Mouse (Mus musculus) heart, adult 2 months (tissue): Measurements from ENCODE around the gene Pus7.

ENCODE experiments used
- CTCF ChIP-seq: fragments of 200-600 bp; IDR thresholded peaks from 2 replicates; pipeline ENCODE4 v1.8.1; 2022; ENCODE audit warnings: antibody characterized with exemption, mild to moderate bottlenecking, moderate library complexity
- EP300 ChIP-seq: fragments of 200-500 bp; IDR thresholded peaks from 2 replicates; pipeline ENCODE4 v1.6.1; 2011; ENCODE audit warnings: low read depth, low read length, control low read depth; ENCODE audit not compliant: insufficient read depth
- POLR2A ChIP-seq: fragments of 200-500 bp; IDR thresholded peaks from 2 replicates; pipeline ENCODE4 v1.6.1; 2011; ENCODE audit warnings: mild to moderate bottlenecking, low read depth, low read length, control low read depth; ENCODE audit not compliant: insufficient read depth

- TF ChIP-seq CTCF (no peak), POLR2A (no peak), EP300 (no peak)
Observed at GRCm38 (mm10) chr5:23737111-23737510, 46.4 kb downstream of the Pus7 start.
